Mouse (Mus musculus): ENCODE measurements around the gene Gm9887. TPM values are rescaled to one million over a fixed set of nuclear protein-coding genes. Genes with fewer than 3 reads are reported as not detected.

The Gm9887 gene
- polyA plus RNA-seq, 1 experiment from 2014 or later = 0.80 TPM

Small RNAs within 50 kb of the gene (microRNA-seq; reads per million reads assigned to microRNA genes)
- gene Gm47299 (ENCODE audit: insufficient number of aligned reads) (not detected), gene Gm47305 (ENCODE audit: insufficient number of aligned reads) (not detected)

Other genes starting within 250 kb of the Gm9887 start
- gene Rps29, start 213.3 kb downstream of the Gm9887 start, polyA plus RNA-seq (2014; fragmentation: Nextera tagmentation; extraction: Ambion mirVana) = 1,243 and 1,383 TPM in 2 replicates
- gene Lrr1, start 203.6 kb downstream of the Gm9887 start, polyA plus RNA-seq (2014; fragmentation: Nextera tagmentation; extraction: Ambion mirVana) = 33.8 and 38.4 TPM in 2 replicates
- gene Rpl36al, start 188.4 kb downstream of the Gm9887 start, polyA plus RNA-seq (2014; fragmentation: Nextera tagmentation; extraction: Ambion mirVana) = 436 and 487 TPM in 2 replicates
- 40.6 and 42.3 TPM in 2 replicates for gene Mgat2, start 188.3 kb downstream of the Gm9887 start, polyA plus RNA-seq (2014; fragmentation: Nextera tagmentation; extraction: Ambion mirVana)
- gene Gm49383, start 175.4 kb downstream of the Gm9887 start, polyA plus RNA-seq (2014; fragmentation: Nextera tagmentation; extraction: Ambion mirVana) = 42.2 and 43.4 TPM in 2 replicates
- gene Dnaaf2, start 174.0 kb downstream of the Gm9887 start, polyA plus RNA-seq (2014; fragmentation: Nextera tagmentation; extraction: Ambion mirVana) = 17.1 and 20.0 TPM in 2 replicates
- gene Gm49384, start 168.2 kb downstream of the Gm9887 start, polyA plus RNA-seq (2014; fragmentation: Nextera tagmentation; extraction: Ambion mirVana) = 43.2 and 46.6 TPM in 2 replicates
- gene Pole2, start 144.3 kb downstream of the Gm9887 start, polyA plus RNA-seq (2014; fragmentation: Nextera tagmentation; extraction: Ambion mirVana) = 33.7 and 35.7 TPM in 2 replicates
- gene Klhdc1, start 131.3 kb downstream of the Gm9887 start, polyA plus RNA-seq (2014; fragmentation: Nextera tagmentation; extraction: Ambion mirVana) = 3.1 and 3.8 TPM in 2 replicates
- 237 and 242 TPM in 2 replicates for gene Klhdc2, start 75.8 kb downstream of the Gm9887 start, polyA plus RNA-seq (2014; fragmentation: Nextera tagmentation; extraction: Ambion mirVana)
- 92.2 and 98.0 TPM in 2 replicates for gene Nemf, start 15.3 kb downstream of the Gm9887 start, polyA plus RNA-seq (2014; fragmentation: Nextera tagmentation; extraction: Ambion mirVana)
- gene Arf6, start 308 bp downstream of the Gm9887 start, polyA plus RNA-seq (2014; fragmentation: Nextera tagmentation; extraction: Ambion mirVana) = 48.7 and 59.7 TPM in 2 replicates
- gene Vcpkmt, start 210.6 kb upstream of the Gm9887 start, polyA plus RNA-seq (2014; fragmentation: Nextera tagmentation; extraction: Ambion mirVana) = 25.6 and 26.1 TPM in 2 replicates